Mouse (Mus musculus) MEL (cell line): ENCODE results near the gene Faap100. TPM values are rescaled to one million over a fixed set of nuclear protein-coding genes. Genes with fewer than 3 reads are reported as not detected.

Source experiments
- DNase-seq: peaks from one replicate; pipeline ENCODE4 v3.0.0; 2011; ENCODE audit warnings: low read depth, low spot score
- H3K27ac ChIP-seq: 2 replicates; pipeline ENCODE4 v1.5.1; 2012; ENCODE audit warnings: low read depth, mild to moderate bottlenecking, control low read depth, low read length, moderate library complexity; ENCODE audit not compliant: control insufficient read depth
- H3K27me3 ChIP-seq, 2 experiments: fragments of 150-350 bp in 1 of 2; sonication (generic) in 1 of 2; 2 replicates each; pipeline ENCODE4 v1.6.1; 2012; ENCODE audit warnings: low read length in 2 of 2, mild to moderate bottlenecking in 2 of 2, improper control_type of control experiment in 1 of 2, moderate library complexity in 1 of 2; ENCODE audit not compliant: insufficient read depth in 2 of 2, control insufficient read depth in 1 of 2
- H3K36me3 ChIP-seq, 2 experiments: 2 replicates each; pipeline ENCODE4 v1.6.1; 2012 to 2014; ENCODE audit warnings: low read length in 2 of 2, improper control_type of control experiment in 1 of 2, inconsistent platforms in 1 of 2, mild to moderate bottlenecking in 1 of 2; ENCODE audit not compliant: insufficient read depth in 2 of 2, control insufficient read depth in 1 of 2
- H3K4me1 ChIP-seq, 2 experiments: fragments of 150-350 bp in 1 of 2; sonication (generic) in 1 of 2; 2 replicates each; pipeline ENCODE4 v1.6.1; 2012; ENCODE audit warnings: low read length in 2 of 2, improper control_type of control experiment in 1 of 2, mild to moderate bottlenecking in 1 of 2; ENCODE audit not compliant: insufficient read depth in 2 of 2, control insufficient read depth in 1 of 2
- H3K4me3 ChIP-seq, 2 experiments: fragments of 150-350 bp in 1 of 2; sonication (generic) in 1 of 2; 2 replicates each; pipeline ENCODE4 v1.5.1; 2012; ENCODE audit warnings: low read depth in 2 of 2, low read length in 2 of 2, mild to moderate bottlenecking in 2 of 2, moderate library complexity in 2 of 2, control low read depth in 1 of 2, improper control_type of control experiment in 1 of 2; ENCODE audit not compliant: control insufficient read depth in 1 of 2, insufficient read depth in 1 of 2
- H3K79me2 ChIP-seq: 2 replicates; pipeline ENCODE4 v1.6.1; 2012; ENCODE audit warnings: mild to moderate bottlenecking, low read length, moderate library complexity; ENCODE audit not compliant: control insufficient read depth, poor library complexity, insufficient read depth
- H3K9ac ChIP-seq: 2 replicates; pipeline ENCODE4 v1.6.1; 2012; ENCODE audit warnings: low read depth, mild to moderate bottlenecking, control low read depth, low read length, moderate library complexity; ENCODE audit not compliant: control insufficient read depth, poor library complexity, severe bottlenecking
- H3K9me3 ChIP-seq: fragments of 150-350 bp; sonication (generic); replicated peaks from 2 replicates; pipeline ENCODE4 v1.6.1; 2012; ENCODE audit warnings: mild to moderate bottlenecking, low read length, improper control_type of control experiment, moderate library complexity; ENCODE audit not compliant: insufficient read depth
- BHLHE40 ChIP-seq: IDR thresholded peaks from 2 replicates; pipeline ENCODE4 v1.6.1; 2012; ENCODE audit warnings: low read depth, mild to moderate bottlenecking, inconsistent platforms, low read length, improper control_type of control experiment, borderline replicate concordance
- CTCF ChIP-seq, 3 experiments: IDR thresholded peaks in 2 of 3; conservative IDR thresholded peaks in 1 of 3; 2 replicates each; pipeline ENCODE4 v1.5.1; 2011 to 2012; ENCODE audit warnings: low read length in 3 of 3, low read depth in 2 of 3, mild to moderate bottlenecking in 2 of 3, improper control_type of control experiment in 1 of 3, inconsistent platforms in 1 of 3, mixed read lengths in 1 of 3, moderate library complexity in 1 of 3; ENCODE audit not compliant: control insufficient read depth in 1 of 3, insufficient read depth in 1 of 3, poor library complexity in 1 of 3, severe bottlenecking in 1 of 3
- E2F4 ChIP-seq: IDR thresholded peaks from 2 replicates; pipeline ENCODE4 v1.6.1; 2011; ENCODE audit warnings: low read depth, low read length, improper control_type of control experiment, borderline replicate concordance
- ELF1 ChIP-seq: IDR thresholded peaks from 2 replicates; pipeline ENCODE4 v1.6.1; 2014; ENCODE audit warnings: low read depth, mild to moderate bottlenecking, inconsistent platforms, low read length, improper control_type of control experiment, moderate library complexity
- EP300 ChIP-seq, 2 experiments: IDR thresholded peaks; 2 replicates each; pipeline ENCODE4 v1.6.1; 2011; ENCODE audit warnings: improper control_type of control experiment in 2 of 2, low read length in 2 of 2, low read depth in 1 of 2, mild to moderate bottlenecking in 1 of 2
- ETS1 ChIP-seq: IDR thresholded peaks from 2 replicates; pipeline ENCODE4 v1.6.1; 2012; ENCODE audit warnings: low read depth, mild to moderate bottlenecking, inconsistent platforms, low read length, improper control_type of control experiment, moderate library complexity
- GABPA ChIP-seq: IDR thresholded peaks from 2 replicates; pipeline ENCODE4 v1.6.1; 2012; ENCODE audit warnings: low read depth, mild to moderate bottlenecking, inconsistent platforms, low read length, improper control_type of control experiment, moderate library complexity
- GATA1 ChIP-seq: IDR thresholded peaks from 2 replicates; pipeline ENCODE4 v1.6.1; 2011; ENCODE audit warnings: low read depth, low read length, improper control_type of control experiment
- HCFC1 ChIP-seq: IDR thresholded peaks from 2 replicates; pipeline ENCODE4 v1.6.1; 2012; ENCODE audit warnings: low read depth, mild to moderate bottlenecking, inconsistent platforms, low read length, improper control_type of control experiment, moderate library complexity
- MAFK ChIP-seq: IDR thresholded peaks from 2 replicates; pipeline ENCODE4 v1.6.1; 2011; ENCODE audit warnings: low read depth, mild to moderate bottlenecking, low read length, improper control_type of control experiment, borderline replicate concordance
- MEF2A ChIP-seq: IDR thresholded peaks from 2 replicates; pipeline ENCODE4 v1.6.1; 2014; ENCODE audit warnings: low read depth, mild to moderate bottlenecking, inconsistent platforms, low read length, improper control_type of control experiment; ENCODE audit not compliant: poor library complexity, insufficient replicate concordance, severe bottlenecking; ENCODE audit errors: extremely low read depth
- NRF1 ChIP-seq: IDR thresholded peaks from 2 replicates; pipeline ENCODE4 v1.6.1; 2014; ENCODE audit warnings: low read depth, mild to moderate bottlenecking, inconsistent platforms, low read length, improper control_type of control experiment, moderate library complexity; ENCODE audit not compliant: poor library complexity, insufficient read depth, severe bottlenecking
- POLR2A ChIP-seq, 2 experiments: IDR thresholded peaks; 2 replicates each; pipeline ENCODE4 v1.6.1; 2011 to 2012; ENCODE audit warnings: low read length in 2 of 2, mild to moderate bottlenecking in 2 of 2, control low read depth in 1 of 2, improper control_type of control experiment in 1 of 2, low read depth in 1 of 2, moderate library complexity in 1 of 2; ENCODE audit not compliant: control insufficient read depth in 1 of 2, insufficient read depth in 1 of 2, poor library complexity in 1 of 2
- SIN3A ChIP-seq: IDR thresholded peaks from 2 replicates; pipeline ENCODE4 v1.6.1; 2012; ENCODE audit warnings: low read length, improper control_type of control experiment, inconsistent platforms
- TBP ChIP-seq: IDR thresholded peaks from 2 replicates; pipeline ENCODE4 v1.8.0; 2011; ENCODE audit warnings: low read depth, low read length, improper control_type of control experiment
- TCF12 ChIP-seq: IDR thresholded peaks from 2 replicates; pipeline ENCODE4 v1.6.1; 2014; ENCODE audit warnings: low read depth, mild to moderate bottlenecking, inconsistent platforms, low read length, improper control_type of control experiment, moderate library complexity
- USF1 ChIP-seq: IDR thresholded peaks from 2 replicates; pipeline ENCODE4 v1.6.1; 2014; ENCODE audit warnings: low read depth, mild to moderate bottlenecking, inconsistent platforms, low read length, improper control_type of control experiment, moderate library complexity
- polyA plus RNA-seq, 2 experiments: library from polyadenylated mRNA; stranded (reverse) in 1 of 2; unstranded in 1 of 2; fragments of >175 nt in 1 of 2; fragments of >200 nt in 1 of 2; gene quantifications; 2 replicates each; pipeline versions ENCODE4 v1.2.1 to v1.2.4; 2012; ENCODE audit warnings: low replicate concordance in 2 of 2, low read depth in 1 of 2; ENCODE audit not compliant: insufficient read length in 2 of 2, insufficient read depth in 1 of 2, missing spikeins in 1 of 2
- total RNA-seq: library from RNA; depleted of rRNA; stranded (reverse); fragments of 300-350 nt; gene quantifications from 2 replicates; pipeline ENCODE4 v1.2.3, GENCODE M21; 2012

The Faap100 gene
- total and polyA plus RNA-seq, 3 experiments, result 27.1 to 45.7 TPM; not detected in 1

DNA sequence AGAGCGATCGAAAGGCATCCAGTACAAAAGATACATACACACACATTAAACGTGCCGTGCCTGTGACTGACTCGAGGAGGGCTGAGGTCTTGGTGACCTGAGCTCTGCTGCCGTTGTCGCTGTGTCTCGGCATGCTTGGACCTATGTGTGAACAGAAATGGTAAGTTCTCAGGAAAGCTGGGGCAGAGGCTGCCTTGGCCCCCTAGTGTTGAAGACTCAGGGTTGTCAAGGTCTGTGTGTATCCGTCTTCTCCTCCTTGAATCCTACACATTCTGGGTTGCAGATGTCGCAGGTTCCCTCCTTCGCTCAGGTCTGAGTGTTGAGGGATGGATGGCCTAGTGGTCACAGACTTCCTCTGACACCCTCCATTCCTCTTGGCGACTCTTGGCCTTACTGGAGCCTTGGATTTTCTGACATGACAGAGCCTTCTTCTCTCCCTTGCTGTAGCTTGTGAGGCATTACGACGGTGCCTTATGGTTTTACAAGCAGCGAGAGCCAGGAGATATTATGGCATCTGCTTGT is 22.2 kb downstream of the Faap100 start:
- Histone ChIP-seq H3K9me3 (no peaks in the 10 kb centered on the region), H3K36me3 (peaks cover 0 to 34% of the 10 kb centered on the region in 2 experiments; a peak in 2 of 4 replicates), H3K79me2 (no peaks in the 10 kb centered on the region), H3K27me3 (no peaks in the 10 kb centered on the region), H3K9ac (no peak overlapping the region), H3K27ac (no peak overlapping the region), H3K4me3 (no peak overlapping the region), H3K4me1 (peaks cover 12 to 49% of the 10 kb centered on the region in 2 experiments)
- DNase-seq, result no peak
- TF ChIP-seq TCF12 (no peak), ELF1 (no peak), CTCF (IDR thresholded peaks at IDR 0.05 in 2 of 3, conservative IDR thresholded peaks at IDR 0.05 in 1 of 3; ENCODE audit: control insufficient read depth in 1 of 3, insufficient read depth in 1 of 3, low read depth in 2 of 3, low read length in 3 of 3, poor library complexity in 1 of 3, severe bottlenecking in 1 of 3) (peak; percentile 12 to 27 (median 27); a peak in 3 of 6 replicates)

DNA sequence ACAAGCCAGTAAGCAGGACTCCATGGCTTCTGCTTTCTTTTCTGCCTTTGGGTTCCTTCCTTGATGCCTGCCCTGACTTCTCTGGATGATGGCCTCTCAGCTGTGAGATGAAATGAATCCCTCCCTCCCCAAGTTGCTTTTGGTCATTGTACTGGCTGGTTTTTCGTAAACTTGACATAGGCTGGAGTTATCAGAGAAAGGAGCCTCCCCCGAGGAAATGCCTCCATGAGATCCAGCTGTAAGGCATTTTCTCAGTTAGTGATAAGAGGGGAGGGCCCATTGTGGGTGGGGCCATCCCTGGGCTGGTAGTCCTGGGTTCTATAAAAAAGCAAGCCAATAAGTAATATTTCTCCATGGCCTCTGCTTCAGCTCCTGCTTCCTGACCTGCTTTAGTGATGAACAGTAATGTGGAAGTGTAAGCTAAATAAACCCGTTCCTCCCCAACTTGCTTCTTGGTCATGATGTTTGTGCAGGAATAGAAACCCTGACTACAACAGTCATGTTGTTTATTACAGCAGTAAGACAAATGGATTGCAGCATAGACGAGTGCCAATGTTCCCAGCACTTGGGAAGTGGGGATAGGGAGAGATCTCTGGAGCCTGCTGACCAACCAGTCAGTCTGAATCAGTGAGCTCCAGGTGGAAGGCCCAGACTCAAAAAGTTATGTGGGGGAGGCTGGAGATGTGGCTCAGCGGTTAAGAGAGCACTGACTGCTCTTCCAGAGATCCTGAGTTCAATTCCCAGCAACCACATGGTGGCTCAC is 23.1 kb downstream of the Faap100 start:
- no peak for TF ChIP-seq GABPA
- TF ChIP-seq BHLHE40, result no peak
- peak in 1 of 2 experiments; percentile 40; a peak in 2 of 4 replicates for TF ChIP-seq EP300 (IDR thresholded peaks at IDR 0.05; ENCODE audit: low read depth in 1 of 2, low read length in 2 of 2)
- peak; percentile 56; the same call in 1 of the 2 replicates for TF ChIP-seq GATA1
- no peak for TF ChIP-seq E2F4
- TF ChIP-seq USF1, result no peak
- TF ChIP-seq TBP, result 0 out of 2 replicates have a peak, but pooled peaks have one; percentile 39
- peak in 1 of 2 experiments; percentile 47; a peak in 2 of 4 replicates for TF ChIP-seq POLR2A (IDR thresholded peaks at IDR 0.05; ENCODE audit: control insufficient read depth in 1 of 2, insufficient read depth in 1 of 2, low read depth in 1 of 2, low read length in 2 of 2, poor library complexity in 1 of 2)
- TF ChIP-seq SIN3A, result 0 out of 2 replicates have a peak, but pooled peaks have one; percentile 21
- TF ChIP-seq MEF2A, result no peak
- TF ChIP-seq ETS1, result peak; percentile 81
- TF ChIP-seq HCFC1, result 0 out of 2 replicates have a peak, but pooled peaks have one; percentile 26
- TF ChIP-seq MAFK, result 0 out of 2 replicates have a peak, but pooled peaks have one; percentile 5
- TF ChIP-seq TCF12, result no peak; the same call in 1 of the 2 replicates
- TF ChIP-seq NRF1, result no peak
- Histone ChIP-seq H3K79me2 (no peaks in the 10 kb centered on the region), H3K27me3 (no peaks in the 10 kb centered on the region), H3K36me3 (peaks cover 0 to 39% of the 10 kb centered on the region in 2 experiments; a peak in 2 of 4 replicates), H3K4me3 (peak overlapping the region; percentile 26 to 48), H3K9me3 (no peaks in the 10 kb centered on the region), H3K27ac (peak overlapping the region; percentile 83), H3K9ac (peak overlapping the region; percentile 47), H3K4me1 (peaks cover 12 to 59% of the 10 kb centered on the region in 2 experiments)
- peak; percentile 69 for DNase-seq
